ENCODE assay signal across 27 mouse cellular contexts in the genomic region with DNA sequence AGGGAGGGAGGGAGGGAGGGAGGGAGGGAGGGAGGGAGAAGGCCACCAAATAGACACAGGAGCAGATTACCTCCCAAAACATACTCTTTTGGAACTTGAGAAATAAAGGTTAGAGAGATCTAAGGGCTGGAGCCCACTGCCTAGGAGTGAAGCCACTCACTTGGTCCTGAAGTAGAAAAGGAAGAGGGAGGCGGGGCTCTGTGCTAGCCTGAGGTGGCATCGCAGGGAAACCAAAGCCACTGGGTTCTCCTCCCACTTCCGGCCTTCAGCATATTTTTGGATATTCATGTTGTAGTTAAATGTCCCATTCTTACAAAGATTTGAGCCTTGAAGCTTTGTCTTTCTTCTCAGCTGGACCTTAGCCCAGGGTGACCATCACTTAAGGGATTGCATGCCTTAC.
"Had no signal": no experiment of that assay in that cellular context is flagged by ENCODE, and none has a peak within 500 bp of the region (broad histone marks: within the 10 kb centered on the region; RNA-seq: fewer than 3 reads in every experiment).

No protein-coding gene starts in this region.

- DNase-seq: left cerebral cortex, postnatal 4 days; liver; liver, embryonic 13.5 days; liver, postnatal 0 days; lung, adult 18-20 months; lung, adult 2 months; lung, embryonic 14.5 days; lung, postnatal 14 days; lung, postnatal 36 days; lung, postnatal 4 days; midbrain, embryonic 14.5 days had no signal

- H3K36me3 ChIP-seq: limb, embryonic 10.5 days; limb, embryonic 12.5 days; limb, embryonic 13.5 days; limb, embryonic 15.5 days; liver, embryonic 12.5 days; liver, embryonic 13.5 days; liver, embryonic 15.5 days; lung, embryonic 15.5 days; midbrain, embryonic 10.5 days; midbrain, embryonic 12.5 days; midbrain, embryonic 13.5 days; midbrain, embryonic 15.5 days; neural tube, embryonic 12.5 days had no signal

- H3K4me3 ChIP-seq: left cerebral cortex, adult 2 months; limb, embryonic 10.5 days; limb, embryonic 12.5 days; limb, embryonic 13.5 days; limb, embryonic 15.5 days; liver, embryonic 12.5 days; liver, embryonic 13.5 days; liver, embryonic 15.5 days; lung, embryonic 15.5 days; midbrain, embryonic 10.5 days; midbrain, embryonic 12.5 days; midbrain, embryonic 13.5 days; midbrain, embryonic 15.5 days; myocyte; neural tube, embryonic 12.5 days had no signal

- ATAC-seq: liver, embryonic 12.5 days; liver, postnatal 0 days; lung, postnatal 0 days; midbrain, embryonic 13.5 days; midbrain, embryonic 15.5 days; midbrain, embryonic 16.5 days had no signal

- H3K9me3 ChIP-seq: limb, embryonic 10.5 days; limb, embryonic 13.5 days; limb, embryonic 15.5 days; liver, embryonic 12.5 days; liver, embryonic 13.5 days; liver, embryonic 15.5 days; lung, embryonic 15.5 days; midbrain, embryonic 10.5 days; midbrain, embryonic 12.5 days; midbrain, embryonic 13.5 days; midbrain, embryonic 15.5 days; neural tube, embryonic 12.5 days had no signal

- H3K4me1 ChIP-seq: liver, embryonic 12.5 days; liver, embryonic 15.5 days; lung, embryonic 15.5 days; midbrain, embryonic 13.5 days; midbrain, embryonic 15.5 days; neural tube, embryonic 12.5 days had no signal

- H3K27me3 ChIP-seq: limb, embryonic 12.5 days; limb, embryonic 13.5 days; limb, embryonic 15.5 days; liver, embryonic 12.5 days; liver, embryonic 13.5 days; liver, embryonic 15.5 days; lung, embryonic 15.5 days; midbrain, embryonic 12.5 days; midbrain, embryonic 13.5 days; midbrain, embryonic 15.5 days; neural tube, embryonic 12.5 days had no signal
